Mouse (Mus musculus) intestine, embryonic 15.5 days (tissue): Measurements from ENCODE around the gene Smarcc2. TPM values are rescaled to one million over a fixed set of nuclear protein-coding genes. Genes with fewer than 3 reads are reported as not detected.
"Not testable (repeated sequence)": the region's sequence is repeated elsewhere in the genome, so short reads cannot be mapped to it uniquely, and the experiment has no call there.

Source experiments
- ATAC-seq: fragments of 200-750 bp; cut with Nextera tagmentation; 2 replicates; pipeline ENCODE4 v1.8.0; 2017; ENCODE audit warnings: moderate TSS enrichment, moderate library complexity
- H3K27ac ChIP-seq: fragments of 300-500 bp; sonication (generic); 2 replicates; pipeline ENCODE4 v1.5.1; 2015; ENCODE audit warnings: mild to moderate bottlenecking, inconsistent platforms
- H3K27me3 ChIP-seq: fragments of 300-500 bp; sonication (generic); replicated peaks from 2 replicates; pipeline ENCODE4 v1.6.1; 2015; ENCODE audit warnings: inconsistent platforms
- H3K36me3 ChIP-seq: fragments of 300-500 bp; sonication (generic); 2 replicates; pipeline ENCODE4 v1.6.1; 2015; ENCODE audit warnings: inconsistent platforms
- H3K4me1 ChIP-seq: fragments of 300-500 bp; sonication (generic); replicated peaks from 2 replicates; pipeline ENCODE4 v1.6.1; 2015; ENCODE audit warnings: inconsistent platforms
- H3K4me2 ChIP-seq: fragments of 300-500 bp; sonication (generic); replicated peaks from 2 replicates; pipeline ENCODE4 v1.6.1; 2015; ENCODE audit warnings: mild to moderate bottlenecking, inconsistent platforms
- H3K4me3 ChIP-seq: fragments of 300-500 bp; sonication (generic); replicated peaks from 2 replicates; pipeline ENCODE4 v1.5.1; 2015; ENCODE audit warnings: inconsistent platforms
- H3K9ac ChIP-seq: fragments of 300-500 bp; sonication (generic); 2 replicates; pipeline ENCODE4 v1.6.1; 2015; ENCODE audit warnings: inconsistent platforms
- H3K9me3 ChIP-seq: fragments of 300-500 bp; sonication (generic); 2 replicates; pipeline ENCODE4 v1.6.1; 2016; ENCODE audit warnings: inconsistent platforms
- WGBS: fragments of 180-500 bp; shearing (Covaris S2); methylation state at CpG from one replicate; pipeline ENCODE4 v1.1.7; 2015; 5-methylcytosine and 5-hydroxymethylcytosine counted together
- polyA plus RNA-seq: library from polyadenylated mRNA; unstranded; fragments of >200 nt; fragmentation: Nextera tagmentation; extraction: Ambion mirVana; gene quantifications from 2 replicates; pipeline ENCODE4 v1.2.1, GENCODE M21; 2015

Gene Smarcc2
- polyA plus RNA-seq, 1 experiment from 2014 or later, result 62.5 TPM

DNA sequence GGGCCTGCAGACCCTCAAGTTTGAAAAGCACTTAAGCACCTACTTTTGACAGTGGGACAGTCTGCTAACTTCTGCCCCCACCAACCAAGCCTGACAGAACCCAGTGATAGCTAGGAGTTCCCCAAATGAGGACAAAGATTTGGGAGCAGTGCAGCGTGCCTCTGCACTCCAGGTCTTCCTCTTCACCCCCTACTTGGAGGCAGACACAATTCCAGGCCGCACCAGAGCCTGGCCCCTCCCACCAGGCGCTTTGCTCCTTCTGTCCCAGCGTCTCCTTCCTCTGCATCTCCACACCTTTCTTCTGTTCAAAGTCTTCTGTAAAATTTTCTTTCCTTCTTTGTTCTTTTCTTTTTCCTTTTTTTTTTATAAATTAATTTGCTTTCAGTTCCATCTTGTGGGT, 30.7 kb downstream of the Smarcc2 start:
- Histone ChIP-seq H3K27me3 (no peaks in the 10 kb centered on the region), H3K36me3 (peaks cover 31% of the 10 kb centered on the region), H3K4me3 (peak overlapping the region; percentile 9; the same call in 1 of the 2 replicates), H3K9me3 (no peaks in the 10 kb centered on the region), H3K9ac (peak overlapping the region; percentile 34), H3K27ac (peak overlapping the region; percentile 99), H3K4me2 (peak overlapping the region; percentile 24; the same call in 1 of the 2 replicates), H3K4me1 (peaks cover 21% of the 10 kb centered on the region)
- 37% methylated on average over 4 of the region's 4 CpGs for WGBS
- ATAC-seq, result no peak

DNA sequence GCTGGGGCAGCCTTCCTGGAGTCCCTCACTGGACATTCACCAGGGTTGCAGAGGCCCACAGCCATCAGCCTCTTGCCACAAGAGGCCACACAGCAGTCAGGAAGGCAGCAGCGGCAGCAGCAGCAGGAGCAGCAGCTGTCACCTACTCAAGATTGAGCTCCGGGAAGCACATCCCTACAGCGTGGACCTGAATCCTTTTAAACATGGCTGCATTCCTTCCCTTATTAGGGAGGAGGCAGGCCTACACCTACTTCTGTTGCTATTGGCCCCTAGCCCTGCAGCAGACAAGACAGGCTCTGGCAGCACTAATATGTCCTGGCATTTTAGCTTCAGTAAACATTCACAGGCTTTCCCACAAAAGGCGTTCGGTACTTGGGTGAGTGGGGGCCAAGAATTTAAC, 31.2 kb downstream of the Smarcc2 start:
- Histone ChIP-seq H3K27ac (peak overlapping the region; percentile 99), H3K4me2 (peak overlapping the region; percentile 24; the same call in 1 of the 2 replicates), H3K9me3 (no peaks in the 10 kb centered on the region), H3K27me3 (no peaks in the 10 kb centered on the region), H3K4me1 (peaks cover 23% of the 10 kb centered on the region), H3K36me3 (peaks cover 31% of the 10 kb centered on the region), H3K9ac (peak overlapping the region; percentile 34), H3K4me3 (peak overlapping the region; percentile 9; the same call in 1 of the 2 replicates)
- 23% methylated on average over 5 of the region's 5 CpGs for WGBS
- no peak for ATAC-seq

DNA sequence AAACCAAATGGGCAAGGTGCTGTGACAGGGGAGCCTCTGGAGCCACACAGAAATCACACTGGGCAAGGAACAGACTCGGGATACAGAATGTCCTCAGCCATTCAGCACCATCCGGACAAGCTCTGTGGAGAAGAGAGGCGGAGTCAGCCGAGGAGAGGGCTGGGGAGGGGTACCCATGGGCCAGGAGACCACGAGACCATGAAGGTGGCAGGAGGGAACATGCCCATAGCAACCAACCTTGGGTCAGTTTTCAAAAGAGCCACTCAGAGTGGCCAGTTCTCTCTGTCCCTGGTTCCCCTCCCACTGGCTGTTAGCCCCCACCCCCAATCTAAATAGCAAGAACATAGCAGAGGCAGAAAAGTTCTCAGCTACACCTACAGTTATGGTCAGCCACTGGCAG, 31.9 kb downstream of the Smarcc2 start:
- peak overlapping the region; percentile 79 for H3K4me3 ChIP-seq
- H3K27ac ChIP-seq, result peak overlapping the region; percentile 99
- H3K36me3 ChIP-seq, result peaks cover 27% of the 10 kb centered on the region
- H3K4me1 ChIP-seq, result peaks cover 23% of the 10 kb centered on the region
- 0 out of 2 replicates have a peak overlapping the region, but pooled peaks have one; percentile 0 for H3K9ac ChIP-seq
- peak overlapping the region; percentile 72 for H3K4me2 ChIP-seq
- H3K9me3 ChIP-seq, result no peaks in the 10 kb centered on the region
- WGBS, result 27% methylated on average over 5 of the region's 5 CpGs
- H3K27me3 ChIP-seq, result no peaks in the 10 kb centered on the region
- ATAC-seq, result no peak

DNA sequence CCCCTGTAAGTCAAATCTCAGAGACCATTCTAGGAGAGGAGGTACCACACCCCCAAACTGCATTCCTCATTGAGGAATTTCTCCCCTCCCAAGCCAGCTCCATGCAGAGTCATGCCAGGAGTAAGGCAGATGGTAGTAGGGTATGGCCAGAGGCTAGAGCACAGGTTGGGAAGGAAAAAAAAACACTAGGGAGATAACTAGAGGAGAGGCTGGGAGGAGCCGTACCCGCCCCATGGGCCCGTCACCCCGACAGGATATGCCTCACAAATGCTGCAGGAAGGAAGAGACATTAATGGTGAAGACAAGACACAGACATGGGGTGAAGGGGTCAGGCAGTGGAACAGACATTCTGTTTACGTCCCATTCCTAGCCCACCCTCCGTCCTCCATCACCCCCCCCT, 32.4 kb downstream of the Smarcc2 start:
- Histone ChIP-seq H3K27ac (peak overlapping the region; percentile 99), H3K36me3 (peaks cover 27% of the 10 kb centered on the region), H3K4me3 (peak overlapping the region; percentile 79), H3K27me3 (no peaks in the 10 kb centered on the region), H3K9ac (peak overlapping the region; percentile 90), H3K4me2 (peak overlapping the region; percentile 72), H3K9me3 (no peaks in the 10 kb centered on the region), H3K4me1 (peaks cover 23% of the 10 kb centered on the region)
- no peak for ATAC-seq
- 16% methylated on average over 6 of the region's 6 CpGs for WGBS

DNA sequence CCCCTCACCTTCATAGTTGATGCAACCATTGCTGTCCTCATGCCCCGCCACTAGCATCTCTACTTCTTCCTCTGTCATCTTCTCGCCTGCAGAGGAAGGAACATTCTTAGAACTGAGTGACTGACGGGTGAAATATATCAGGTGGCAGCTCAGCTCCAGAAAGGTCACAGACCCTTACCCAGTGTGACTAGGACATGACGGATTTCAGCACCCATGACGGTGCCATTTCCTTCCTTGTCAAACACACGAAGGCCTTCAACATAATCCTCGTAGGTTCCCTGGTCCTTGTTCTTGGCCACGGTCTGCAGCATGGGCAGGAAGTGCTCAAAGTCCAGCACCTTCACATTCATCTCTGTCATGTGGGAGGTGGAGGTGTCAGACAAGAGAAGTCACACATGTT, 33.0 kb downstream of the Smarcc2 start:
- Histone ChIP-seq H3K4me1 (peaks cover 24% of the 10 kb centered on the region), H3K36me3 (peaks cover 25% of the 10 kb centered on the region), H3K4me3 (peak overlapping the region; percentile 79), H3K4me2 (peak overlapping the region; percentile 72), H3K27ac (peak overlapping the region; percentile 99), H3K9ac (peak overlapping the region; percentile 90)
- H3K9me3 ChIP-seq, ATAC-seq, H3K27me3 ChIP-seq: not testable (repeated sequence)
- 34% methylated on average over 8 of the region's 8 CpGs for WGBS

DNA sequence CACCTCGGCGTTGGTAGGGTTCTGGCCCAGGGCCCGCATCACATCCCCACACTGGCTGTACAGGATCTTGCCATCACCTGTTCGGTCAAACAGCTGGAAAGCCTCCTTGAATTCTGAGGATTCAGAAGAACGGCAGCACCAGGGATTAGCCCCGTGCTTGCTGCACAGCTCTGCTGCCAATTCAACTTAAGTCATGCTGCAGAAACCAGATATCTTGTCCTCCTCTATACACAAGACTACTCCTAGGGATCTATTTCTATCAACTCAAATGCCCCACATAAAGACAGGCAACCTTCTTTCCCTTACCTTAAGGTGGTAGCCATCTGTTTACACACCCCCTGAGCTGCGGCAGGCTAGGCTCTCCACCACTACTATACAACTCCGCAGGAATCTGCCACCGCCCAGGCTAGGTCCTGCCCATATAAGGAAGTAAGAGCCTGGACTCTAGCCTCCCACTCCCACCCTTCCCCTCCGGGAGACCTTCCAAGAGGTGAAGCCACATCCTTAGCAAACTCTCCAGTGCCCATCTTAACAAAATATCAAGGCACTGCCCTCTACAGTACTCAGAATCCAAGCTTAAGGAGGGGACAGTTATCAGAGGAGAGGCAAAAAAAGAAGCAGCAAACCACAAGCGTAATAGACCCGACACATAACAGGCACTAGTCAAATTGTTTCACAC, 33.7 kb downstream of the Smarcc2 start:
- Histone ChIP-seq H3K4me3 (peak overlapping the region; percentile 79), H3K4me2 (peak overlapping the region; percentile 72), H3K36me3 (peaks cover 18% of the 10 kb centered on the region), H3K9ac (peak overlapping the region; percentile 90), H3K27me3 (no peaks in the 10 kb centered on the region), H3K4me1 (peaks cover 28% of the 10 kb centered on the region), H3K9me3 (no peaks in the 10 kb centered on the region), H3K27ac (peak overlapping the region; percentile 99)
- ATAC-seq, result peak; percentile 70
- 10% methylated on average over 12 of the region's 12 CpGs for WGBS

DNA sequence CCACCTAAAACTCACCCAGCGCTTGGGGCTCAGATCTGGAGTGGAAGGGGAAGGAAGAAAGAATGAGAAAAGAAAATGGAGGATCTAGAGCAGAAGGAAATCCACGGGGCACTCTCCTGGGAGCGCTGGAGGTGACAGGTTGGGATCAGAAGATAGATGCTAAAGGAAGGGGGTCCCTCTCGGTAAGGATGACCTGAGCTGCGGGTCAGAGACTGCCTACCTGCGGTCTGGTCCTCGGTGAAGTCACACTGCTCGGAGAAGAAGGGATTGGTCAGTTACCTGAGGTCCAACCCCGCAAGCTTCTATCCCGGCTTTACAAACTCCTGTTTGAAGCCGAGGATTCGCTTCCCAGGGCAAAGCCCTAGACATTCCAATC, 34.3 kb downstream of the Smarcc2 start:
- Histone ChIP-seq H3K4me3 (peak overlapping the region; percentile 79), H3K36me3 (peaks cover 12% of the 10 kb centered on the region), H3K9me3 (no peaks in the 10 kb centered on the region), H3K4me2 (peak overlapping the region; percentile 72), H3K27me3 (no peaks in the 10 kb centered on the region), H3K9ac (peak overlapping the region; percentile 90), H3K27ac (peak overlapping the region; percentile 99), H3K4me1 (peaks cover 29% of the 10 kb centered on the region)
- WGBS, result 0% methylated on average over 12 of the region's 12 CpGs
- ATAC-seq, result peak; percentile 39

DNA sequence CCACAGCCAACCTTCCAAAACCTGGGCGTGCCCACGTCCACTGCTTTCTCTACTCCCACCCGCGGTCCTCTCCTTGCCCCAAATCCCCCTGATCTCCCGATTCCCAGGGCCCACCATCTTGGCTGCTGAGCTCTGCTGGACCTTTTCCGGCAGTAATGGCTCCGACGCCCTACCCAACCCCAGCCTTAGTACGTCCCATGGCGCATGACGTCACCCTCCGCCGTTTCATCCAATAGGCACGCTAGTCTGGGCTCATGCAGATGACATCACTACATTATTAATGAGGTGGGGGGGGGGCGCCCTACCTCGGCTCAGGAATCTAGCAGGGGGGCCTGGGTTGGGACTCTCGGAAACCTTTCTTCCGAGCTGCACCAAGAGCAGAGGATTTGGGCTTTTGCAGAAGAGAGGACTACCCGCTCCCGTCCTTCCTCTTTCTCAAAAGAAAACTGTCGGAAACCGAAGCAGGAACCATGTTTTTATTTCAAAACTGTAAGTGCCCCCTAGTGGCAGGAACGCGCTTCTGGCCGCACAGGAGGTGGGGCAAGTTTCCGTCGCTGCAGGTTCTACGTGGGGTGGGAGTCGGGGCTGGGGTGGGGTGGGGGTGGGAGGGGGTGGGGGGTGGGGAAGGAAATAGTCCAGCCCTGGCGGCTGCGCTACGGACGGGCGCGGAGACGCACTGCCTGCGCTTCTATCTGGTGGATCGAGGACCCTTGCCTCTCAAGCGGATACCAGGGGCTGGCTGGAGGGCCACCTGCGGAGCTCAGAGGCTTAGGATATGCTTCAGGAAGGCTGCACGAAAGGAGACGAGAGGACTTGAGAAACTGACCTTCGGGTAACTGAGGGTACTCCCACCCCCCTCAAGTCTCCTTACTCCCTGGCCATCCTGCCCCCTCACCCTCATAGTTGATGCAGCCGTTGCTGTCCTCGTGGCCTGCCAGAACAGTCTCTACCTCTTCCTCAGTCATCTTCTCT, 34.9 kb downstream of the Smarcc2 start, which contains the start of gene Myl6:
Gene Myl6, minus strand, starts transcription at position 451 of the 972 bp plus-strand sequence.
- H3K27me3 ChIP-seq, result no peaks in the 10 kb centered on the region
- peak within 1 kb of the TSS; percentile 99 for H3K27ac ChIP-seq
- peak; percentile 92 for ATAC-seq
- H3K4me2 ChIP-seq, result peak within 1 kb of the TSS; percentile 81
- peak within 1 kb of the TSS; percentile 90 for H3K9ac ChIP-seq
- peaks cover 31% of the 10 kb centered on the region for H3K4me1 ChIP-seq
- peaks cover 6% of the 10 kb centered on the region for H3K36me3 ChIP-seq
- H3K4me3 ChIP-seq, result peak within 1 kb of the TSS; percentile 79
- H3K9me3 ChIP-seq, result no peaks in the 10 kb centered on the region
- WGBS, result under 1% methylated on average over 45 of the region's 45 CpGs

DNA sequence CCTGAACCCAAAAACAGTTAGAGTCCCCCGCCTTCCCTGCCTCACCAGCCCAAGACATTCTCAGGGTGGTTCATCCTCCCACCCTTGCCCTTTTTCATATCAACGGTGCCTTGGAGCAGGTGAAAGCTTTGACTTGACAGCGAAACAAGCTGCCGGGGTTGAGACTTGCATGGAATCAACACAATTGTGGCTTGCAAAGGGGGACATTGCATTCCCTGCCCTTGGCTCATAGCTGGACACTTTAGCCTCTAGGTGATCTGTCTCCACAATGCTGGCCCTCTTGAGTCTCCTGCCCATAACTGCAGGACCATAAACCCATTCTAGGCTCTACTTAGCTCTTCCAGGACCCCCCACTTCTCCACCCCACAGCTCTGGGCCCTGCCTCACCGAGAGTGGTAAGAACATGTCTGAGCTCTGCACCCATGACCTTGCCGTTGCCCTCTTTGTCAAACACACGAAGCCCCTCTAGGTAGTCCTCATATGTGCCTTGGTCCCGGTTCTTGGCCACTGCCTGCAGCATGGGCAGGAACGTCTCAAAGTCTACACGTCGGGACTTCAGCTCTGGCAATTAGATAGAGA, 35.7 kb downstream of the Smarcc2 start:
- no peak for ATAC-seq
- Histone ChIP-seq H3K27ac (peak overlapping the region; percentile 85), H3K4me3 (peak overlapping the region; percentile 79), H3K4me1 (peaks cover 27% of the 10 kb centered on the region), H3K27me3 (no peaks in the 10 kb centered on the region), H3K9me3 (no peaks in the 10 kb centered on the region), H3K36me3 (peaks cover 5% of the 10 kb centered on the region; the same call in 1 of the 2 replicates), H3K9ac (peak overlapping the region; percentile 73), H3K4me2 (peak overlapping the region; percentile 81)
- 49% methylated on average over 11 of the region's 11 CpGs for WGBS

DNA sequence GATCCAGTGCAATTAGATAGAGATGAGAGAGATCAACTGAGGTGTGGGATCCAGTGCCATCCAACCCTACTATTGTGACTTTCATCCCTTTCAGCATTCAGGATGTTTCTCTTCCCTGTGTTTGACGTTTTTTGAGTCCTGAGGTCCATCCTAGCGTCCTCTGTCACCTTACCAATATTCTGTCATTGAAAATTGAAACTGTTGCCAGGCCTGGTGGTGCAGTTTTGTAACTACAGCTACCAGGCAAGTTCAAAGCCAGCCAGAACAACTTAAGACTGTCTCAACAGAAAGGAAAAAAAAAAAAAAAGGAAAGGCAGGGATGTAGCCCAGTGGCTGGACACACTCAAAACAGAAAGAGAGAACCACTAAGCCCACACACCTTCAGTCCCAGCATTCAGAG, 36.2 kb downstream of the Smarcc2 start:
- WGBS, result 77% methylated on average over 2 of the region's 2 CpGs
- Histone ChIP-seq H3K4me2 (peak overlapping the region; percentile 81; the same call in 1 of the 2 replicates), H3K27me3 (no peaks in the 10 kb centered on the region), H3K9ac (no peak overlapping the region), H3K4me1 (peaks cover 23% of the 10 kb centered on the region), H3K9me3 (no peaks in the 10 kb centered on the region), H3K27ac (no peak overlapping the region), H3K4me3 (no peak overlapping the region), H3K36me3 (peaks cover 2% of the 10 kb centered on the region; the same call in 1 of the 2 replicates)
- ATAC-seq, result no peak

DNA sequence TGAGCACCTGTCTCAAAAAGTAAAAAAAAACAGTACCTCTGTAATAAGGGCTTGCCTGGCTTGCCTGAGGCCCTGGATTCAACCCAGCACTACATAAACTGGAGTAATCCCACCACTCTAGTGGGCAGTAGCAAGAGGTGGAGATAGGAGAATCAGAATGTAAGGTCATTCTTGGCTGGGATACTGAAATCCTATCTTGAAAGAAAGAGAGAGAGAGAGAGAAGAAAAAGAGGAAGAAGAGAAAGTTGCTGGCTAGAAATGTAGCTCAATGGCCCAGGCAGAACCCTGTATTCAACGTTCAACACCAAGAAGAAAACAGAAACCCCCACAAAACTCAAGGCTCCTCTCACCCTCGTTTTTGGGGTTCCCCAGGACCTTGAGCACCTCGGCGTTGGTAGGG, 36.9 kb downstream of the Smarcc2 start:
- Histone ChIP-seq H3K4me1 (peaks cover 22% of the 10 kb centered on the region), H3K27ac (no peak overlapping the region), H3K4me3 (no peak overlapping the region), H3K36me3 (no peaks in the 10 kb centered on the region), H3K9ac (no peak overlapping the region), H3K9me3 (no peaks in the 10 kb centered on the region), H3K27me3 (no peaks in the 10 kb centered on the region), H3K4me2 (no peak overlapping the region)
- no peak for ATAC-seq
- 75% methylated on average over 4 of the region's 4 CpGs for WGBS
